8 mouse cellular contexts compared by ENCODE assay signal in genomic region chrX:94431548-94432375, GRCm38 (mm10).
A peak's percentile ranks its signal among the peaks of the same experiment; 100 is the strongest.
DNase-seq lines count a peak whose midpoint lies in the region; ATAC-seq and TF ChIP-seq lines count a peak whose summit lies in the region.
"Had no signal": no experiment of that assay in that cellular context is flagged by ENCODE, and none has a peak within 500 bp of the region (broad histone marks: within the 10 kb centered on the region; RNA-seq: fewer than 3 reads in every experiment).

No protein-coding gene starts in this region.

- ATAC-seq in common myeloid progenitor, adult 5-6 weeks (replicated peaks; ENCODE audit: low read depth, poor library complexity, severe bottlenecking), result peak; percentile 76

- no peaks in the 10 kb centered on the region for H3K4me1 ChIP-seq in kidney, adult 2 months (ENCODE audit: control insufficient read depth, insufficient read depth, low read length)

- TF ChIP-seq POLR2A in kidney, adult 2 months (IDR thresholded peaks at IDR 0.05; ENCODE audit: low read depth, low read length), result no peak

- DNase-seq in kidney, adult 2 months, result peak; percentile 28
- DNase-seq in kidney, adult 11 months, result no peak
- peak; percentile 40 for DNase-seq in MN1 (ENCODE audit: low spot score)
- DNase-seq in hindlimb bud, embryonic 11.5 days (ENCODE audit: extremely low spot score, low read depth, low spot score), result peak; percentile 24
- peak; percentile 4 for DNase-seq in lung, postnatal 14 days
- peak; percentile 5 for DNase-seq in thymus, postnatal 4 days

- WGBS in kidney, adult 2 months, result 22% methylated on average over 9 of the region's 9 CpGs

- TF ChIP-seq CTCF in kidney, adult 2 months (conservative IDR thresholded peaks at IDR 0.05; ENCODE audit: insufficient read depth, insufficient read length, low read depth, low read length), result peak; percentile 44

- H3K36me3 ChIP-seq in kidney, adult 2 months (ENCODE audit: control insufficient read depth, insufficient read depth, low read length), result no peaks in the 10 kb centered on the region

- no peak overlapping the region for H3K4me3 ChIP-seq in kidney, adult 2 months (ENCODE audit: insufficient read depth, low read depth, low read length)
- H3K4me3 ChIP-seq: erythroblast, embryonic 14.5 days had no signal

- no peaks in the 10 kb centered on the region for H3K27me3 ChIP-seq in kidney, adult 2 months (replicated peaks; ENCODE audit: control insufficient read depth, insufficient read depth, low read length)

- H3K27ac ChIP-seq in kidney, adult 2 months (ENCODE audit: insufficient read depth, low read depth, low read length), result no peak overlapping the region
